Mouse (Mus musculus): ENCODE results near the gene Elk3.

Elk3 gene

DNA sequence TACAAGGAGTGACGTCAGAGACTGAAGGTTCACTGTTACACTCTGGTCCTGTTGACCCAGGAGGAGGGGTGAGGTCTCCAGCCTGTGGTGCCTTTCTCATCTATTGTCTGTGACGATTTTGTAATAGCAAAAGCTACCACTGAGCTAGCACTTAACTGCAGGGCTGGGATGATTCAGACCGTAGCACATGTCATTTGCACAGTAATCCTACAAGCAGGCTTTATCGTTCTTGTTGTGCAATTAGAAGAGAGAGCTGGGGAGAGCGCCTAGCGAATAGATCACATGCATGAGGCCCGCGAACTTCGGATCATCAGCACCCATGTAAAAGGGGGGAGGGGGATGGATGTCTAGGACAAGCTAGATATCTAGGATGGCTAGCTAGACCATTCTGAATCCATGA lies 45.1 kb downstream of the Elk3 start:
- DNase-seq = no peak

GRCm38 (mm10) chr10:93264001-93264400 lies 46.9 kb downstream of the Elk3 start:
- no peak for DNase-seq

DNA sequence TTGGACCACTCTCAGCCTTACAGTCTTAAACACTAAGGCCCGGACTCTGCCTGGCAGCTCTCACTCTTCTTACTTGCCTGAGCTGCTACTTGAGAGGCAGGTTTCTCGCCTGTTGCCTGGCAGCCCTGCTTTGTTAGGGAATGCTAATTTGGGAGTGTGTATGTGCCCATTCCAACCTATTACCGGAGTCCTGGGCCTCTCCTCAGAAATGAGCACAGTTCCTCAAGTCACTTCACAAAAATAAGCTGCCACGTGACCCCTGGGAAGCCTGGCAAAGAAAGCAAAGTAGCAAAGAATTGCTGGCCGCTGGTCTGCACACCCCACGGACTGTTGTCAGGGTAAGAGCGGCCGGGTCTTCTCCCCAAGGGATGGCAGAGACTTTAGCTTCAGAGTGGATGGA lies 47.5 kb downstream of the Elk3 start:
- no peak for DNase-seq

DNA sequence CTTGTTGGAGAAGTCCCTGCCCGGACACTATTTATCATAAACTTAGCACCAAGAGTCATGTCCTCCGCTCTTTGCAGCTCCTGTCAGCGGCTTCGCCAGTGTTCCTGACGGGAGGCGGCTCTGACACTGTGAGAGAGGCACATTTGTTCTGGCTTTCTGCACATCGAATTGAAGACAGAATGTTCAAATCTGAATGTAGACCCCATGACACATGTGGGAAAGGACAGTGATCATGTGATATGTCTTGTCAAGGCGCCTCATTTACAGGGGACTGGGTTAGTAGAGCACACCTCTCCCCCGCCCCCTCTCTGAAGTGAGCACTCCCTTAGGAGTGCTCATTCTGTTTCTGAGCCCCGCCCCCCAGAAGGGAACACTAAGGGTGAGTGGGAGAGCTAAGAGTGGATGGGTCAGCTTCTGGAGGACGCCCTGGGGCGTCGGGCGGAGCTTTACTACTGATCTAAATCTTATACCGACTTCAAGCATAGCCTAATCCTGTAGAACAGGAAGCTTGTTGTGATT lies 48.9 kb downstream of the Elk3 start:
- peak; percentile 45 for DNase-seq

DNA sequence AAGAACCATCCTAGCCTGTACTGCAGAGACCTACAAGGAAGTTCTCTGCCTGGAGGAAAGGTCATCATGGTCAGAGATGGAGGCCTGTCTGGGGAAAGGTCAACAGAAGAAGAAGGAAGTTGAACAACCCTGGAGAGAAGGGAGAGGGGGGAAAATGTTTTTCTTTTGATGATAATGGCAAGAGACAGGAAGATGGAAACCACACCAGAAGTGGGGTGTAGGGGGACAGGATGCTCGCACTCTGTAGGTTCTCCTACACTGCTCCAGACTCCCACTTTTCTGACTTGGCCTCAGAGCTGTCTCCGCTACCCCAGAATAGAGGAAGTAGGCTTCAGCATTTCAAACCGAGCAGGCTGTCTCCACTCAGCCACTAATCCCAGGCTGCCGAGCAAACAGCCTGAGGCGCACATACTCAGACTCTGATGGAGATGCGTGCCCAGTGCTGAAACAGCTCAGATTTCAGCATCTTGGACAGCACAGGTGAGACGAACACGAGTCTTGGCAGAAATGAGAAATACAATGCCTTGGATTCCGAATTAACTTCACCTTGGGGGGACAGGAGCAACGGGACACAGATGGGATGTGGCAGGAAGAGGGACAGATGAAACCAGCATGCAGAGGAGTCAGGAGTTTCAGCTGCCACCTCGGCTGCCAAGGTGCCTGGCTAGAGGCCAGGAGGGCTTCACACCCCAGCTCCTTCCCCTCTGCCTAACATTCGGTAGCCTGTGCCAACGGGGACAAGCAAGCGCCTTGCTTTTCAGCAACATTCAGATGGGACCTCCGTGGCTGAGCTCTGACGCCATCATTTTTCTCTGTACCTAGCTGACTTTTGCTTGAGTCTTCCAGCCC lies 49.6 kb downstream of the Elk3 start:
- DNase-seq = peak; percentile 47

GRCm38 (mm10) chr10:93259826-93260225 lies 51.1 kb downstream of the Elk3 start:
- DNase-seq = no peak

DNA sequence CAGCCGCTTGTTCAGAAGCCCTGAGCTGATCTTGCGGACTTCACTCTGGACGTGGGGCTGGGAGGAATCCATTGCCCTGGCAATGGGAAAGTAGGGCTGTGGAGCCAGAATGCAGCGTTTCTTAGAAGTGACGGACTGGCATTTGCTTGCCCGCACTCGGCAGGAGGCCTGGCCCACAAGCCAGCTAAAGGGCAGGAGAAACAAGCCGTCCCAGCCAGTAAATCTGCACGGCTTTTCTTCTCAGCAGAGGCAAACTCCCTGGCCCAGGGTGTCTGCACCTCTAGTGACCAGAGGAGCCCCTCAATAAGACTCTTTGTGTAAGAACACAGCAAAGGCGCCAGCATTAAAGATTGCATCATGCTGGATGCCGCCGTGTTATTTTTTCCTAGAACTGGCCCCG lies 55.6 kb downstream of the Elk3 start:
- DNase-seq = no peak

GRCm38 (mm10) chr10:93253156-93253555 lies 57.8 kb downstream of the Elk3 start:
- no peak for DNase-seq

DNA sequence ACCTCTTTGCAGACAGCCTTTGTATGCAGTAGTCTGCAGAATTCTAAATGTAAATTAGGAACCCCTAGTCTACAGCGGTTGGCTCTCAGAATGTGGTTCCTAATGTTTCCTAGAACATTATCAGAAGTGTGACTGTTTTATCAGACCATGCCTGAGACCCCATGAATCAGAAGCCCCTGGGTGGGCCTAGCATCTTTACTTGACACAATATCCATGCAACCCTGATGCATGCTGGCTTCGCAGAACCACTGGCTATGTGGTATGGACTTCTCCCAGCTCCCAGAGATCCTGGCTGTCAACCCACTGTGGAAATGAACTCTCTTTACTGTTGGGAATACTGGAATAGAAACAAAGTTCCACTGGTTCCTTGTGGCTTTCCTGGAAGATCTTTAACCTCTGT lies 58.3 kb downstream of the Elk3 start:
- DNase-seq = no peak

GRCm38 (mm10) chr10:93251426-93251825 lies 59.5 kb downstream of the Elk3 start:
- no peak for DNase-seq

GRCm38 (mm10) chr10:93250436-93251317 lies 60.3 kb downstream of the Elk3 start:
- DNase-seq = no peak

- DNase-seq = no peak
These were observed 61.0 kb downstream of the Elk3 start for GRCm38 (mm10) chr10:93249901-93250300.

DNA sequence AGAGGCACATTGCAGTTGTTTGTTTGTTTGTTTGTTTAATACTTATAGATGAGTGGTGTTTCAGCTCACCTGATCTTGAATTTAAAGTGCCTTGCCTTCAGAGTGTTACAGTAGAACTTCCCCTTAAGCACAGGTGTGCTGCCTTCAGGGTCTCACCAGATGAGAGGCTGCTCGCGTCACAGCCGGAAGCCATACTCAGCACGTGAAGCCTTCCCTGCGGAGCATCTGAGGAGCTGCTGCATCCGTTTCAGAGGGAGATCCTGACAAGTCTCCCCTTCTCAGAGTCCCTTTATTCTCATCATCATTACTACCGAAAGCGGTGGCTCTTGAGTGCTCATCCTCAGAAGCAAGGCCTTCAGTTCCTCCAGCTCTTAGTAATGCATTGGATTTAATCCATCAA lies 62.5 kb downstream of the Elk3 start:
- DNase-seq = no peak

GRCm38 (mm10) chr10:93247902-93248301 lies 63.0 kb downstream of the Elk3 start:
- DNase-seq = no peak

DNA sequence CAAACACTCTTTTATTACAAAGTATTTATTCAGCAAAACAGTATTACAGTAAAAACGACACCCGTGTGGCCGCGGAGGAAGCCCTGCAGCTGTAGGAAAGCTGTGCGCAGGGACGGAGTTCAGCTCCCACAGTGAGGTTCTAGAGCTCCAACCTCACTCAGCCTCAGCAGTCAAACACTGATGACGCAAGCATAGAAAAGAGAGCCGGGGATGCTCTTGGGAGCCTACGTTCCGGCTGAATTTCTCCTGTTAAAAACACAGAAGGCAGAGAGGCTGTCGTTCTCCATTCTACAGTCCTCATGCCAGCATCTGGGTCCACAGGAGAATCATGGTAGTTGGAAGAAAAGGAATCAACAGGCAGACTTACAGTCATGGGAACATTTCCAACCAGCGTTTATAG lies 63.5 kb downstream of the Elk3 start:
- DNase-seq = no peak

DNA sequence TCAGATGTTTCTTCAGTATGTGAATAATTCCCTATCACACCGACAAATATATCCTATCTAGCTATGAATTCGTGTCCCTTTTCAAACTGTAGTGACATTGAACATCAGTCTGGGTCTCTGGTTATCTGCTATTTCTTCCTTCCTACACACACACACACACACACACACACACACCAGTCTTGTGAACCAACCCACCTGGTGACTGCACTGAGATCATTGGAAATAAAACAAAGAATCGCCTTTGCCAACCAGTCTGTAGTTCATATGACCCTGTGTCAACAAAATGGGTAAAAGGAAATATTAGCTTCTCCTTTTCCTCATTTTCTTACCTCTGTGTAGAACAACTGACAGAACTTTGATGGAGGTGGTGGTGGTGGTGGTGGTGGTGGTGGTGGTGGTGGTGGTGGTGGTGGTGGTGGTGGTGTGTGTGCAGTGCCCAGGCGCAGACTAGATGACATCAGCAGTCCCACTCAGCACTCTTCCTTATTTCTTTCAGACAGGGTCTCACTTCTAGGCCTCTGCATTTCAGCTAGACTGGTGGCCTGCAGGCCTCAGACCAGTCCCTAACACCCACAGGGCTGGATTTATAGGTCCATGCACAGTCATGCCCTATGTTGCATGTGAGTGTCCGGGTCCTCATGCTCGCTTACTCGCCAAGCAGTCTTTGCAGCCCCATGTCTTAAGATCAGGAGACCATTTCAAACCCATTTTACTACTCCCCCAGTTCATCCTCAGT lies 64.6 kb downstream of the Elk3 start:
- no peak for DNase-seq

GRCm38 (mm10) chr10:93244209-93244705 lies 66.7 kb downstream of the Elk3 start:
- no peak for DNase-seq

DNA sequence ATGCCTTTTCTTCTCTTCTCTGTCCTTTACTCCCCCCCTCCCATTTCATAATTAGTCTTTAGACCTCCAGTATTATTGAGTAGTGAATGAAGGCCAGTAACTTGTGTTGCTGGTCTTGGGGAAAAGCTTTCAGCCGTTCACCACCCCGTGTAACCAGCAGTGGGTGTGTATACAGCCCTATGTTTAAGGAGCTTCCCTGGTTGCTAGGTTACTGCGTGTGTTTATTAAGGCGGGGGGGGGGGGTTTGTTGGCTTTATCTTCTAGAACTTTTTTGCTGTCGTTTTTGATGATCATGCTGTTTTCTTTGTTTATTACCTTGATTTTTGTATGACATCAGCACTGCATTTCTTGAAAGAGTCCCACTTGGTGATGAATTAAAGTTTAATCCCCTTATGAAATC lies 68.1 kb downstream of the Elk3 start:
- DNase-seq = no peak

DNA sequence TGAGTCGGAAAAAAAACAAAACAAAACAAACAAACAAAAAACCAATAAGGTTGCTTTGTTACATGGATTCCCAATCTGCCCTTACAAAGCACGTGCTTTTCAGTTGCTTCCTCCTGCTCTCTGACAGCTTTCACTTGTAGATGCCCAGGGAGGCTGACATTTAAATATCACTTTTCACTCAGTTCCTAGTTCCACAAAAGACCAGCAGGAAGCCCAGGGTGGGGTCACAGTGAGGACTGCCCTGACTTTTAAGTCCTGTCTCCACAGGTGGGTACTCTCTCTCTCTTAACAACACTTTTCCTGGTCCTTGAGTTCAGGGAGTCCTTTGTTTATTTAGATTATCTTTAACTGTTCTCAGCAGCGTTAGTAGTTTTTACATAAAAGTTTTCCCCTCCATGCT lies 68.7 kb downstream of the Elk3 start:
- no peak for DNase-seq

DNA sequence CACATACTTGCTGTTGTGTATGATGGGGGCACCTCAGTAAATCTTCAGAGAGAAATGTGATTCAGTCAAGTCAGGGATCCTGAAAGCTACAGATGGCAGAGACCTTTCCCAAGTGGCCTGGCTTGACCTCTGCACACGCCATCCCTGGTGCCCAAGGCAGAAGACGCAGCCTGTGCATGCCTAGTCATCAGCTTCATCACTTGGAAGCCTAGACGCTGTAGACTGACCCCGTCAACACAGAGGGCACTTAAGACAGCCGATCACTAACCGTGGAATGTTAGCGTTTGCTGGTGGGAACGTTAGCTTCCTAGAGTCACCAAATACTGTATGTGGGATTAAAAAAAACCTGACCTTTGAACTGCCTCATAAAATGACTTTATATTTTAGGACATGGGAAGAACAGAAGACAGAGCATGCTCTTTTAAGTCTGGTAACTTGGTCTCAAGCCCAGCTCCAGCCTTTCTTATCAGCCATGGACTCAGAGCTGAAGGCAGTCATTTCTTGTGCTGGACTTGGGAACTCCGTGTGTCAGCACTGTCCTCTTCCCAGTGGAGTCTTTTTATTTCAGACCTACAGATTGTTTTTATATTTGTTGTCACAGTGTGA lies 71.6 kb downstream of the Elk3 start:
- no peak for DNase-seq

- no peak for DNase-seq
These were observed 76.2 kb downstream of the Elk3 start for GRCm38 (mm10) chr10:93234692-93235091.

DNA sequence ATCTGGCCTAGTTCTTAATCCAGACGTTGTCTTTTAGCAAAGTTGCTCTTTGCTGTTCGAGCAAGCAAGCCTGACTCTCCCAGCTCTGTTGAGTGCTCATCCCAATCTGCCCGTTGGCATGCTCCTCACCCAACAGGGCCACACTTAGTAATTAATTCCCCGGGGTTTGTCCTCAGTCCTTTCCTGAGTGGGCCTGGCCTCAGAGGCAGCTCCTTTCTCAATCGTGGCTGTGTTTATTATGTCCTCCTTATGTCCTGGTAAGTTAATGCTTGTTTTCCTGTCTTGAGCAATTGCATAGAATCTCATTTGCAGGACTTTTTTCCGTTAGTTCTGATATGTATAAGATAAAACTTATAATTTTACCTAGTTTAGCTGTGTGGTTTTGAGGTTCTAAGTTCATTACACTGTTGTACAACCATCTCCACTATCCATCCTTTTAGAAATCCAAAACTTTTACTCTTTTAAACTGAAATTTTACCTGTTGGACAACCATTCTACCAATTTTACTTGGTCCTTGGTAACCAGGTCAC lies 77.2 kb downstream of the Elk3 start:
- DNase-seq = no peak

Data from lung, postnatal 14 days (tissue).